Mouse (Mus musculus): ENCODE results near the gene Ntf3. TPM values are rescaled to one million over a fixed set of nuclear protein-coding genes. Genes with fewer than 3 reads are reported as not detected.

The Ntf3 gene
- polyA plus RNA-seq (2017; shearing (Covaris generic)), result not detected

GRCm38 (mm10) chr6:126166548-126167207 is at the start of gene Ntf3:
Ntf3 (minus strand) TSS chr6:126166910.

Measured in effector memory CD4-positive, alpha-beta T cell, adult 7 months (primary cell).